Mouse (Mus musculus): Measurements from ENCODE around the gene Sly. TPM values are rescaled to one million over a fixed set of nuclear protein-coding genes. Genes with fewer than 3 reads are reported as not detected.

Sly gene
- not detected in 2 replicates for polyA plus RNA-seq (2012; rRNA removed)

GRCm38 (mm10) chrY:57186888-57187287, at the start of gene Sly:
TSS of gene Sly (plus strand) at chrY:57187188.

Data from liver, embryonic 14 days (tissue).